Mouse (Mus musculus): ENCODE data around the gene Neurl4.

GRCm38 (mm10) chr11:69939181-69939580, 38.3 kb downstream of the Neurl4 start:
- TF ChIP-seq GATA1 (IDR thresholded peaks at IDR 0.05; ENCODE audit: low read length) (no peak), TAL1 (IDR thresholded peaks at IDR 0.05; ENCODE audit: low read length) (no peak)
